ENCODE assay signal across 17 mouse cellular contexts in genomic region chr2:150828164-150828563, GRCm38 (mm10). TPM values are rescaled to one million over a fixed set of nuclear protein-coding genes. Genes with fewer than 3 reads are reported as not detected.
DNase-seq lines count a peak whose midpoint lies in the region; ATAC-seq and TF ChIP-seq lines count a peak whose summit lies in the region.
"Had no signal": no experiment of that assay in that cellular context is flagged by ENCODE, and none has a peak within 500 bp of the region (broad histone marks: within the 10 kb centered on the region; RNA-seq: fewer than 3 reads in every experiment).

No protein-coding gene starts in this region.

- no peak overlapping the region for H3K9ac ChIP-seq in liver, embryonic 14.5 days (replicated peaks)
- no peak overlapping the region for H3K9ac ChIP-seq in CH12.LX (ENCODE audit: insufficient read depth, low read depth)
- H3K9ac ChIP-seq: embryonic facial prominence, embryonic 12.5 days; heart, embryonic 13.5 days; limb, embryonic 12.5 days had no signal

- no peaks in the 10 kb centered on the region for H3K4me1 ChIP-seq in liver, embryonic 14.5 days (replicated peaks; ENCODE audit: control insufficient read depth in 2 of 2, insufficient read depth in 2 of 2, low read length in 1 of 2)
- H3K4me1 ChIP-seq in CH12.LX (ENCODE audit: control insufficient read depth in 1 of 2, insufficient read depth in 2 of 2) = peaks cover 24 to 42% of the 10 kb centered on the region in 2 experiments
- H3K4me1 ChIP-seq: embryonic facial prominence, embryonic 12.5 days; heart, embryonic 13.5 days; hindbrain, embryonic 10.5 days; limb, embryonic 12.5 days had no signal

- no peak for TF ChIP-seq POLR2A in CH12.LX (IDR thresholded peaks at IDR 0.05; ENCODE audit: low read depth, low read length)

- in situ Hi-C loops in CH12.LX (cut with MboI; ENCODE audit: low pct_ligation_motif_present, low pct_unique_long_range_greater_than_20kb, low sequenced_read_pairs) = loop anchor here (25.0 kb wide), 1 partner anchor 184 kb away; no protein-coding TSS in a partner anchor

- no peak for TF ChIP-seq EP300 in liver, embryonic 14.5 days (IDR thresholded peaks at IDR 0.05; ENCODE audit: low read depth)
- no peak for TF ChIP-seq EP300 in CH12.LX (IDR thresholded peaks at IDR 0.05; ENCODE audit: low read length)

- no peak for DNase-seq in liver, embryonic 14.5 days (ENCODE audit: low read depth in 3 of 3, low spot score in 3 of 3)
- no peak for DNase-seq in liver
- DNase-seq in CH12.LX (ENCODE audit: extremely low read depth) = peak; percentile 54
- no peak for DNase-seq in layer of hippocampus, adult 18-20 months (ENCODE audit: low spot score in 2 of 2)
- DNase-seq in urinary bladder, adult 2 months (ENCODE audit: low spot score) = no peak
- DNase-seq: gastrocnemius, postnatal 25 days; kidney, postnatal 25 days; lung, adult 18-20 months; right cerebral cortex, postnatal 14 days had no signal

- H3K4me3 ChIP-seq in liver, embryonic 14.5 days (ENCODE audit: insufficient read depth in 1 of 2, low read depth in 2 of 2, low read length in 2 of 2) = no peak overlapping the region
- H3K4me3 ChIP-seq in CH12.LX (replicated peaks in 1 of 3; ENCODE audit: low read depth in 2 of 3, low read length in 2 of 3, poor library complexity in 1 of 3) = no peak overlapping the region
- H3K4me3 ChIP-seq: embryonic facial prominence, embryonic 12.5 days; heart, embryonic 13.5 days; hindbrain, embryonic 10.5 days; limb, embryonic 12.5 days; megakaryocyte, embryonic 14.5 days; myocyte had no signal

- H3K9me3 ChIP-seq in liver, embryonic 14.5 days (ENCODE audit: control insufficient read depth, low read length) = no peaks in the 10 kb centered on the region
- no peaks in the 10 kb centered on the region for H3K9me3 ChIP-seq in CH12.LX (replicated peaks; ENCODE audit: low read length)
- H3K9me3 ChIP-seq: embryonic facial prominence, embryonic 12.5 days; heart, embryonic 13.5 days; hindbrain, embryonic 10.5 days; limb, embryonic 12.5 days; megakaryocyte, embryonic 14.5 days had no signal

- no peaks in the 10 kb centered on the region for H3K79me2 ChIP-seq in CH12.LX (replicated peaks; ENCODE audit: control insufficient read depth, extremely low read depth, insufficient read depth, poor library complexity, severe bottlenecking)

- 0 out of 2 replicates have a peak, but pooled peaks have one; percentile 3 for TF ChIP-seq CTCF in liver, embryonic 14.5 days (IDR thresholded peaks at IDR 0.05; ENCODE audit: low read depth)
- TF ChIP-seq CTCF in CH12.LX (conservative IDR thresholded peaks at IDR 0.05 in 1 of 2, IDR thresholded peaks at IDR 0.05 in 1 of 2; ENCODE audit: low read depth in 2 of 2, low read length in 2 of 2) = peak in 1 of 2 experiments; percentile 55; a peak in 2 of 4 replicates

- H3K4me2 ChIP-seq in liver, embryonic 14.5 days (ENCODE audit: low read depth) = no peak overlapping the region
- H3K4me2 ChIP-seq in CH12.LX (ENCODE audit: insufficient read depth, low read depth, poor library complexity, severe bottlenecking) = no peak overlapping the region
- H3K4me2 ChIP-seq: embryonic facial prominence, embryonic 12.5 days; heart, embryonic 13.5 days; limb, embryonic 12.5 days had no signal

- no peaks in the 10 kb centered on the region for H3K27me3 ChIP-seq in liver, embryonic 14.5 days (ENCODE audit: control insufficient read depth, insufficient read depth, low read length)
- no peaks in the 10 kb centered on the region for H3K27me3 ChIP-seq in CH12.LX (replicated peaks)
- H3K27me3 ChIP-seq: embryonic facial prominence, embryonic 12.5 days; heart, embryonic 13.5 days; limb, embryonic 12.5 days; megakaryocyte, embryonic 14.5 days had no signal

- whole genome bisulfite sequencing in liver, embryonic 14.5 days (ENCODE audit: insufficient replicate concordance) = 57% methylated on average over 3 of the region's 3 CpGs

- no peaks in the 10 kb centered on the region; the same call in none of the 2 replicates for H3K36me3 ChIP-seq in liver, embryonic 14.5 days (replicated peaks; ENCODE audit: control insufficient read depth, insufficient read depth, low read depth)
- H3K36me3 ChIP-seq in CH12.LX (replicated peaks in 1 of 2; ENCODE audit: control insufficient read depth in 1 of 2, insufficient read depth in 1 of 2, low read length in 1 of 2) = peaks cover 56 to 97% of the 10 kb centered on the region in 2 experiments

- ATAC-seq in liver, embryonic 14.5 days (ENCODE audit: insufficient read depth) = no peak
- ATAC-seq in inflammation-experienced regulatory T-cells, adult 6 months = peak; percentile 57
- ATAC-seq in neutrophil, adult 5-6 weeks (ENCODE audit: extremely low read depth, insufficient number of reproducible peaks, low FRiP score, poor library complexity, severe bottlenecking) = peak; percentile 24; the same call in 1 of the 2 replicates

- dilution Hi-C loops in CH12.LX (cut with MboI; ENCODE audit: extremely low pct_ligation_motif_present, extremely low pct_unique_long_range_greater_than_20kb, low sequenced_read_pairs) = no loop called here

- peak; percentile 28 for TF ChIP-seq RAD21 in CH12.LX (IDR thresholded peaks at IDR 0.05; ENCODE audit: low read depth, low read length)

- no peak overlapping the region for H3K27ac ChIP-seq in liver, embryonic 14.5 days
- H3K27ac ChIP-seq in CH12.LX (ENCODE audit: insufficient read depth, low read depth) = peak overlapping the region; percentile 15; the same call in 1 of the 2 replicates
- H3K27ac ChIP-seq: embryonic facial prominence, embryonic 12.5 days; heart, embryonic 13.5 days; hindbrain, embryonic 10.5 days; limb, embryonic 12.5 days had no signal

TF ChIP-seq in CH12.LX, 34 proteins besides CTCF, POLR2A, EP300 and RAD21:
- TF ChIP-seq MAFK (IDR thresholded peaks at IDR 0.05; ENCODE audit: insufficient replicate concordance, low read length) (no peak), SMC3 (IDR thresholded peaks at IDR 0.05; ENCODE audit: low read depth, low read length) (peak; percentile 66)

RNA-seq across cellular contexts. Expression of gene Pygb, which starts 41.6 kb away (rescaled TPM):
- polyA plus RNA-seq in liver, embryonic 14.5 days (2012; rRNA removed) = 10.4 and 12.9 TPM in 2 replicates
- polyA plus RNA-seq in liver, embryonic 14.5 days (2014; fragmentation: Nextera tagmentation; extraction: Ambion mirVana) = 13.5 and 14.4 TPM in 2 replicates
- total RNA-seq in CH12.LX (2012; rRNA removed) (47.0 and 47.7 TPM in 2 replicates), CH12.LX (2014; rRNA removed) (36.4 and 39.7 TPM in 2 replicates)
- 42.6 and 43.2 TPM in 2 replicates for polyA plus RNA-seq in CH12.LX (2012; ENCODE audit: insufficient read length, low read depth)
- 10 to 100 TPM; 45.0 to 48.4 (median 46.1) TPM for polyA plus RNA-seq in inflammation-experienced regulatory T-cells, adult 6 months (2017; shearing (Covaris generic))
- 31.7 and 41.9 TPM in 2 replicates for total RNA-seq in neutrophil, adult 5-6 weeks (2017)
- total RNA-seq in layer of hippocampus, adult 18-20 months (2021) = 100 to 1,000 TPM; 210 to 214 TPM
- polyA plus RNA-seq in urinary bladder, adult 2 months (2012; rRNA removed) = 290 and 354 TPM in 2 replicates
